Mouse (Mus musculus) Patski (cell line): ENCODE measurements at regions not wholly inside any gene's neighbourhood (a gene's known extent, or its start where the extent isn't known, plus 50 kb on each side); places are given as distances from the start of the nearest gene placed in this dataset.

ENCODE experiments used
- ATAC-seq: fragments of 100-300 bp; one replicate; pipeline ENCODE4 v1.8.0; 2021
- CTCF ChIA-PET: fragments of 350-600 bp; sonication (Branson Sonifier 250); formaldehyde crosslinking; loops from one replicate; lab custom pipeline; 2022; ENCODE audit warnings: inconsistent platforms; lab: Charles Lee
- POLR2A ChIA-PET: fragments of 350-600 bp; sonication (Branson Sonifier 250); formaldehyde crosslinking; loops from one replicate; lab custom pipeline; 2022; ENCODE audit warnings: antibody characterized with exemption, inconsistent platforms; lab: Charles Lee
- DNase-seq: peaks from one replicate; pipeline ENCODE4 v3.0.0-alpha.2; 2011; ENCODE audit warnings: low read depth, low spot score
- H3K27me3 ChIP-seq: fragments of 371-371 bp; one replicate; pipeline ENCODE4 v1.5.1; 2021
- CTCF ChIP-seq: fragments of 100-300 bp; IDR thresholded peaks from one replicate; pipeline ENCODE4 v1.5.1; 2021
- in situ Hi-C: fragments of 300-500 bp; cut with MboI; formaldehyde crosslinking; loops from 3 replicates; pipeline ENCODE4 v1.11.1; 2018; ENCODE audit warnings: low pct_unique_long_range_greater_than_20kb, mixed read lengths

GRCm38 (mm10) chr2:172770606-172771005 lies 169.5 kb downstream of the Bmp7 start:
- in situ Hi-C loops, result loop anchor here (25.0 kb wide), 1 partner anchor 533 kb away; the partner anchor contains the start of gene Mc3r
- DNase-seq (no peak), ATAC-seq (no peak)
- no peaks in the 10 kb centered on the region for H3K27me3 ChIP-seq
- TF ChIP-seq CTCF, result no peak
- ChIA-PET CTCF (no interaction called here), POLR2A (no interaction called here)

- POLR2A ChIA-PET, result no interaction called here
- DNase-seq (no peak), ATAC-seq (peak; percentile 52)
- in situ Hi-C loops, result loop anchor here (25.0 kb wide), 1 partner anchor 536 kb away; the partner anchor contains the start of gene Mc3r
- peak; percentile 76 for TF ChIP-seq CTCF
- CTCF ChIA-PET, result interaction anchor here (0.7 to 1.5 kb wide), 4 partner anchors 15 to 271 kb away, joined by 3 to 4 read pairs (median 3); no protein-coding TSS in a partner anchor
- no peaks in the 10 kb centered on the region for H3K27me3 ChIP-seq
These were observed 166.9 kb downstream of the Bmp7 start for GRCm38 (mm10) chr2:172773176-172773575.

GRCm38 (mm10) chr2:172776485-172776884 lies 163.6 kb downstream of the Bmp7 start:
- ChIA-PET POLR2A (no interaction called here), CTCF (interaction anchor here (1.5 kb wide), 3 partner anchors 12 to 298 kb away, joined by 3 to 4 read pairs (median 4); no protein-coding TSS in a partner anchor)
- in situ Hi-C loops, result loop anchor here (5.0 kb wide), 1 partner anchor 299 kb away; no protein-coding TSS in a partner anchor
- no peak for TF ChIP-seq CTCF
- peaks cover 8% of the 10 kb centered on the region for H3K27me3 ChIP-seq
- ATAC-seq, result peak; percentile 52
- no peak for DNase-seq

GRCm38 (mm10) chr2:172777774-172778173 lies 162.3 kb downstream of the Bmp7 start:
- peaks cover 8% of the 10 kb centered on the region for H3K27me3 ChIP-seq
- TF ChIP-seq CTCF, result no peak
- DNase-seq (no peak), ATAC-seq (no peak)
- in situ Hi-C loops, result loop anchor here (5.0 kb wide), 1 partner anchor 300 kb away; no protein-coding TSS in a partner anchor
- ChIA-PET POLR2A (no interaction called here), CTCF (interaction anchor here (0.8 to 1.5 kb wide), 3 partner anchors 11 to 300 kb away, joined by 4 read pairs; no protein-coding TSS in a partner anchor)

- no peak for DNase-seq
- CTCF ChIA-PET, result no interaction called here
- TF ChIP-seq CTCF, result no peak
- POLR2A ChIA-PET, result interaction anchor here (0.8 kb wide), 1 partner anchor 24 kb away, joined by 3 read pairs; no protein-coding TSS in a partner anchor
- in situ Hi-C loops, result loop anchor here (5.0 kb wide), 1 partner anchor 302 kb away; no protein-coding TSS in a partner anchor
- ATAC-seq, result no peak
- peaks cover 8% of the 10 kb centered on the region for H3K27me3 ChIP-seq
These were observed 161.0 kb downstream of the Bmp7 start for GRCm38 (mm10) chr2:172779096-172779495.

- no peak for TF ChIP-seq CTCF
- ChIA-PET CTCF (no interaction called here), POLR2A (no interaction called here)
- in situ Hi-C loops, result no loop called here
- DNase-seq (no peak), ATAC-seq (no peak)
- peaks cover 17% of the 10 kb centered on the region for H3K27me3 ChIP-seq
These were observed 157.4 kb downstream of the Bmp7 start for GRCm38 (mm10) chr2:172782686-172783085.

GRCm38 (mm10) chr2:172786297-172786696 lies 153.8 kb downstream of the Bmp7 start:
- CTCF ChIA-PET, result no interaction called here
- POLR2A ChIA-PET, result no interaction called here
- DNase-seq (no peak), ATAC-seq (no peak)
- in situ Hi-C loops, result no loop called here
- no peak for TF ChIP-seq CTCF
- H3K27me3 ChIP-seq, result peaks cover 24% of the 10 kb centered on the region

GRCm38 (mm10) chr2:172787203-172787944 lies 152.7 kb downstream of the Bmp7 start:
- CTCF ChIA-PET, result no interaction called here
- no peak for TF ChIP-seq CTCF
- DNase-seq (no peak), ATAC-seq (no peak)
- peaks cover 27% of the 10 kb centered on the region for H3K27me3 ChIP-seq
- in situ Hi-C loops, result no loop called here
- POLR2A ChIA-PET, result no interaction called here

- ChIA-PET POLR2A (no interaction called here), CTCF (interaction anchor here (1.3 to 1.7 kb wide), 2 partner anchors 12 to 22 kb away, joined by 3 to 4 read pairs; no protein-coding TSS in a partner anchor)
- H3K27me3 ChIP-seq, result peaks cover 32% of the 10 kb centered on the region
- DNase-seq (no peak), ATAC-seq (no peak)
- TF ChIP-seq CTCF, result no peak
- in situ Hi-C loops, result no loop called here
These were observed 150.9 kb downstream of the Bmp7 start for GRCm38 (mm10) chr2:172789260-172789659.

GRCm38 (mm10) chr2:172792555-172792954 lies 147.6 kb downstream of the Bmp7 start:
- POLR2A ChIA-PET, result interaction anchor here (0.6 kb wide), 1 partner anchor 14 kb away, joined by 3 read pairs; no protein-coding TSS in a partner anchor
- H3K27me3 ChIP-seq, result peaks cover 23% of the 10 kb centered on the region
- no peak for TF ChIP-seq CTCF
- CTCF ChIA-PET, result no interaction called here
- ATAC-seq (no peak), DNase-seq (no peak)
- in situ Hi-C loops, result no loop called here

- CTCF ChIA-PET, result no interaction called here
- in situ Hi-C loops, result no loop called here
- POLR2A ChIA-PET, result no interaction called here
- no peak for TF ChIP-seq CTCF
- peaks cover 19% of the 10 kb centered on the region for H3K27me3 ChIP-seq
- ATAC-seq (no peak), DNase-seq (no peak)
These were observed 146.1 kb downstream of the Bmp7 start for GRCm38 (mm10) chr2:172793991-172794390.
